Mouse (Mus musculus): Measurements from ENCODE around the gene Agrp.
A peak's percentile ranks its signal among the peaks of the same experiment; 100 is the strongest.

DNA sequence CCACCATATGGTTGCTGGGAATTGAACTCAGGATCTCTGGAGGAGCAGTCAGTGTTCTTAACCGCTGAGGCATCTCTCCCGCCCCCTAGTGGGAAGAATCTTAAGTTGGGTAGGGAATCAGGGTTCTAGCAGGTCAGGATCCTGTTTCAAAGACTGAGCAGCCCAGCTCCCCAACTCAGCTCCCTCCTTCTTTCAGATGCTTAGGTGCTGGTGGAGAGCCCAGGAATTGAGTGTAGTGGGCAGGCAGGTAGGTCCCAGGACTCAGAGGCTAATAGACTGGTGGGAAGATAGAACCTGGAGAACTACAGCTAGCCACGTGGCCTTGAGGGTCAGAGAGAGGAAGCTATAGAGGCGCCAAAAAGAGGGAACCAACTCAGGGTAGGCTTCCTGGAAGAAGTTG, 29.5 kb downstream of the Agrp start:
- peak; percentile 50 to 74 (median 66) for TF ChIP-seq CTCF (IDR thresholded peaks at IDR 0.05 in 2 of 3, conservative IDR thresholded peaks at IDR 0.05 in 1 of 3; ENCODE audit: control insufficient read depth in 1 of 3, insufficient read depth in 1 of 3, low read depth in 2 of 3, low read length in 3 of 3, poor library complexity in 1 of 3, severe bottlenecking in 1 of 3)
- peak in 1 of 2 experiments; percentile 50; a peak in 2 of 4 replicates for TF ChIP-seq EP300 (IDR thresholded peaks at IDR 0.05; ENCODE audit: low read depth in 1 of 2, low read length in 2 of 2)
- no peak for TF ChIP-seq USF2 (IDR thresholded peaks at IDR 0.05; ENCODE audit: borderline replicate concordance in 1 of 2, insufficient read depth in 1 of 2, low read depth in 1 of 2, low read length in 2 of 2)

Measured in MEL (cell line).